Mouse (Mus musculus) G1E (cell line): ENCODE measurements around the gene Myo6. TPM values are rescaled to one million over a fixed set of nuclear protein-coding genes. Genes with fewer than 3 reads are reported as not detected.

Experiments
- ATAC-seq: 2 replicates; pipeline ENCODE4 v1.8.0; 2016; ENCODE audit warnings: mild to moderate bottlenecking; ENCODE audit not compliant: insufficient number of reproducible peaks, poor library complexity, low FRiP score, severe bottlenecking; ENCODE audit errors: extremely low read depth
- DNase-seq: peaks from one replicate; pipeline ENCODE4 v3.0.0; 2012; ENCODE audit warnings: low spot score
- H3K27me3 ChIP-seq: 2 replicates; pipeline ENCODE4 v1.6.1; 2012; ENCODE audit warnings: mild to moderate bottlenecking, low read length, inconsistent platforms; ENCODE audit not compliant: insufficient read depth
- H3K36me3 ChIP-seq: replicated peaks from 2 replicates; pipeline ENCODE3; 2012; ENCODE audit warnings: mild to moderate bottlenecking, inconsistent platforms
- H3K4me1 ChIP-seq: 2 replicates; pipeline ENCODE4 v1.6.1; 2012; ENCODE audit warnings: low read depth, low read length, inconsistent platforms, mixed read lengths; ENCODE audit not compliant: insufficient read depth
- H3K4me3 ChIP-seq: 2 replicates; pipeline ENCODE4 v1.5.1; 2012; ENCODE audit warnings: low read depth, mild to moderate bottlenecking, inconsistent platforms, low read length, moderate library complexity, mixed read lengths
- H3K9me3 ChIP-seq: replicated peaks from 2 replicates; pipeline ENCODE4 v1.6.1; 2012; ENCODE audit warnings: inconsistent platforms
- CTCF ChIP-seq: IDR thresholded peaks from 2 replicates; pipeline ENCODE4 v1.5.1; 2012; ENCODE audit warnings: low read depth, low read length, inconsistent platforms, mixed read lengths
- GATA1 ChIP-seq: IDR thresholded peaks from 2 replicates; pipeline ENCODE4 v1.6.1; 2012; ENCODE audit warnings: borderline replicate concordance, low read length, inconsistent platforms, mixed read lengths
- GATA2 ChIP-seq: IDR thresholded peaks from 2 replicates; pipeline ENCODE4 v1.6.1; 2012; ENCODE audit warnings: low read depth, low read length, inconsistent platforms, borderline replicate concordance
- POLR2AphosphoS5 ChIP-seq: IDR thresholded peaks from 2 replicates; pipeline ENCODE4 v1.6.1; 2012; ENCODE audit warnings: low read depth, low read length, inconsistent platforms; ENCODE audit not compliant: insufficient replicate concordance
- TAL1 ChIP-seq: conservative IDR thresholded peaks from 2 replicates; pipeline ENCODE4 v1.6.1; 2012; ENCODE audit warnings: low read depth, low read length, inconsistent platforms, mixed read lengths
- polyA plus RNA-seq: library from polyadenylated mRNA; stranded (reverse); fragments of >175 nt; gene quantifications from 2 replicates; pipeline ENCODE4 v1.2.3, GENCODE M21; 2012
- total RNA-seq, 2 experiments: library from RNA; stranded (forward) in 1 of 2; stranded (reverse) in 1 of 2; fragments of 200-1000 nt in 1 of 2; fragments of >200 nt in 1 of 2; fragmentation: Nextera tagmentation in 1 of 2; gene quantifications; 2 replicates each; pipeline ENCODE4 v1.2.3; 2014 to 2017

Gene Myo6
- total and polyA plus RNA-seq, 3 experiments: 8.2 to 17.6 (median 13.5) TPM

GRCm38 (mm10) chr9:80188324-80188893, 23.6 kb downstream of the Myo6 start:
- H3K4me3 ChIP-seq: no peak overlapping the region
- no peaks in the 10 kb centered on the region for H3K36me3 ChIP-seq
- ATAC-seq: no peak
- H3K27me3 ChIP-seq: peaks cover 3% of the 10 kb centered on the region; the same call in 1 of the 2 replicates
- no peak for DNase-seq
- no peaks in the 10 kb centered on the region for H3K4me1 ChIP-seq
- no peak for TF ChIP-seq GATA1
- no peak for TF ChIP-seq GATA2
- no peak for TF ChIP-seq TAL1
- no peak for TF ChIP-seq POLR2AphosphoS5
- no peak for TF ChIP-seq CTCF
- H3K9me3 ChIP-seq: no peaks in the 10 kb centered on the region

GRCm38 (mm10) chr9:80191240-80191639, 26.4 kb downstream of the Myo6 start:
- ATAC-seq: no peak
- no peaks in the 10 kb centered on the region for H3K4me1 ChIP-seq
- no peak for DNase-seq
- peaks cover 5% of the 10 kb centered on the region; the same call in 1 of the 2 replicates for H3K27me3 ChIP-seq
- H3K4me3 ChIP-seq: no peak overlapping the region
- no peaks in the 10 kb centered on the region for H3K9me3 ChIP-seq
- no peak for TF ChIP-seq TAL1
- TF ChIP-seq GATA1: no peak
- TF ChIP-seq CTCF: no peak
- no peak for TF ChIP-seq POLR2AphosphoS5
- TF ChIP-seq GATA2: no peak
- no peaks in the 10 kb centered on the region for H3K36me3 ChIP-seq

- Histone ChIP-seq H3K4me1 (no peaks in the 10 kb centered on the region), H3K36me3 (no peaks in the 10 kb centered on the region), H3K27me3 (peaks cover 2% of the 10 kb centered on the region; the same call in 1 of the 2 replicates), H3K4me3 (no peak overlapping the region), H3K9me3 (no peaks in the 10 kb centered on the region)
- ATAC-seq: no peak
- DNase-seq: no peak
- TF ChIP-seq POLR2AphosphoS5: no peak
- no peak for TF ChIP-seq CTCF
- no peak for TF ChIP-seq GATA2
- no peak for TF ChIP-seq GATA1
- no peak for TF ChIP-seq TAL1
These were observed 27.5 kb downstream of the Myo6 start for GRCm38 (mm10) chr9:80192324-80192723.

- no peak overlapping the region for H3K4me3 ChIP-seq
- ATAC-seq (no peak), DNase-seq (no peak)
- no peaks in the 10 kb centered on the region for H3K9me3 ChIP-seq
- H3K36me3 ChIP-seq: no peaks in the 10 kb centered on the region
- TF ChIP-seq GATA1 (no peak), POLR2AphosphoS5 (no peak), GATA2 (no peak), TAL1 (no peak), CTCF (no peak)
- H3K27me3 ChIP-seq: peaks cover 2% of the 10 kb centered on the region; the same call in 1 of the 2 replicates
- H3K4me1 ChIP-seq: no peaks in the 10 kb centered on the region
These were observed 29.6 kb downstream of the Myo6 start for GRCm38 (mm10) chr9:80194446-80194845.

- Histone ChIP-seq H3K9me3 (no peaks in the 10 kb centered on the region), H3K36me3 (no peaks in the 10 kb centered on the region), H3K4me1 (no peaks in the 10 kb centered on the region), H3K4me3 (no peak overlapping the region), H3K27me3 (peaks cover 2% of the 10 kb centered on the region; the same call in 1 of the 2 replicates)
- ATAC-seq: no peak
- no peak for DNase-seq
- no peak for TF ChIP-seq CTCF
- no peak for TF ChIP-seq GATA2
- TF ChIP-seq TAL1: no peak
- no peak for TF ChIP-seq GATA1
- no peak for TF ChIP-seq POLR2AphosphoS5
These were observed 31.3 kb downstream of the Myo6 start for GRCm38 (mm10) chr9:80196161-80196560.

GRCm38 (mm10) chr9:80197233-80197632, 32.4 kb downstream of the Myo6 start:
- no peak for ATAC-seq

More at GRCm38 (mm10) chr9:80197233-80197632, 32.4 kb downstream of the Myo6 start:
- Histone ChIP-seq H3K27me3 (peaks cover 2% of the 10 kb centered on the region; the same call in 1 of the 2 replicates), H3K36me3 (no peaks in the 10 kb centered on the region), H3K9me3 (no peaks in the 10 kb centered on the region), H3K4me1 (no peaks in the 10 kb centered on the region), H3K4me3 (no peak overlapping the region)
- no peak for DNase-seq
- no peak for TF ChIP-seq CTCF
- no peak for TF ChIP-seq GATA1
- no peak for TF ChIP-seq POLR2AphosphoS5
- TF ChIP-seq GATA2: no peak
- no peak for TF ChIP-seq TAL1
